Mouse (Mus musculus): ENCODE measurements around the gene Tnrc6a.

Gene Tnrc6a

DNA sequence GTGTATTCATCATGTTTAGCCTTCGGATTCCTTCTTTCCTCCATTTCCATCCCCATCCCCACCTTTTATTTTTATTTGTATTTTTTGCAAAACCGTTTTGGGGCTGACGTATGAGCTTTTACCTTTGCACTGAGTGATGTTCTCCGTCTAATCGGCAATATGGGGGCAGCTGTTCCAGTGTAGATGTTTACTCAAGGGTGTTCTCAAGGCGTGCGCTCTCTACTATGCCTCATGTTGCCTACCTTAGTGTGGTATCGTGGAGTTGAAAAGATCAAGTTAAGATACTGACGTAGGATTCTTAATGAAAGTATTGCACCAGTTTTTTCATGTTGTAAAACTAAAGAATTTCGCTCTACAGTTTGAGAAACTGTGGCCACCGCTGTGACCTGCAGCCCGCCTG is 69.5 kb downstream of the Tnrc6a start:
- no peak for DNase-seq

- peak in 1 of 2 experiments; percentile 48 for DNase-seq
Observed at GRCm38 (mm10) chr7:123194696-123195095, 71.0 kb downstream of the Tnrc6a start.

- DNase-seq: no peak
Observed at GRCm38 (mm10) chr7:123196432-123196831, 72.7 kb downstream of the Tnrc6a start.

GRCm38 (mm10) chr7:123198695-123199094 is 75.0 kb downstream of the Tnrc6a start:
- peak; percentile 78 to 91 for DNase-seq

- peak in 1 of 2 experiments; percentile 33 for DNase-seq
Observed at GRCm38 (mm10) chr7:123199151-123199550, 75.5 kb downstream of the Tnrc6a start.

DNA sequence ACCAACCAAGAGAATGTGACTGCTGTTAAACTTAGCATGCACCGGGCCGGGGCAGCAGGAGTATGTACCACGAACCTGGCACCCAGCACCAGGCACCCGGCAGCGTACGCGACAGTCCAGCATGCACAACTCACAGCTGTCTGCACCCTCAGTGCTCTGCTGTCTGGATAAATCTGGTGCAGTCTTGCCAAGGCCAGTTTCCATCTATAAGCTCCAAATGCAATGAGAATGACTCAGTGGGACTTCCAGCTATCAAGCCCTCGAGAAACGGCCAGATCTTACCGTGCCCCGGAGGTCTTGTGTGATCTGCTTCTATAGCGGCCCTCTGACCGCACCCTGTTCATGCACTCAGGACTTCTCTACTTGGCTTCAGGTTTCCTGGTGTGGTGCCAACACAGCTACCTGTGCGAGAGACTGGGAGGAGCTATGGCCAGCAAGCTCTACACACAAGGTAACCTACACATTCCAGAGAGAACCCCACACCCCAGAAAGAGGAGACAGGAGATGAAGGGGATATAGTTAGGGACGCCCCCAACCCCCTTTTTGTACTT is 76.0 kb downstream of the Tnrc6a start:
- DNase-seq: no peak

GRCm38 (mm10) chr7:123200722-123201121 is 77.0 kb downstream of the Tnrc6a start:
- DNase-seq: no peak

GRCm38 (mm10) chr7:123205261-123205660 is 81.6 kb downstream of the Tnrc6a start:
- peak in 1 of 2 experiments; percentile 58 for DNase-seq

DNA sequence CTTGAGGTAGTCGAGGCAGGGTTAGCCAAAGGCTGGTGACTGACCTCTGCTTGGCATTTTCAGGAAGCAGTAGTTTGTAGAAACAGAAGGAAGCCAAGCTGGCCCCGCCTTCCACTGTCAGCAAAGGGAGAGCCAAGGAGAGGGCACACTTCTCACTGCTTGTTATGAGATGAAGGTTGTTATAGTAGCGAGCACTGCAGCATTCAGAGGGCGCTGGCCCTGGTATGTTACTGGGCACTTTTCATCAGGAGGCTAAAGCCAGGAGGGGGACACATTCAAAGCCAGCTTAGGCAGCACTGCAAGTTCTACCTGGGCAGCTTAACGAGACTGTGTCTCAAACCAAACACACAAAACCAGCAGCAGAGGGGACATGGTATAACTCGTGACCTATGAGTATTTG is 83.9 kb downstream of the Tnrc6a start:
- no peak for DNase-seq

- DNase-seq: no peak
Observed at GRCm38 (mm10) chr7:123209864-123210263, 86.2 kb downstream of the Tnrc6a start.

- DNase-seq: no peak
Observed at GRCm38 (mm10) chr7:123211461-123211860, 87.8 kb downstream of the Tnrc6a start.

GRCm38 (mm10) chr7:123212316-123212715 is 88.6 kb downstream of the Tnrc6a start:
- no peak for DNase-seq

GRCm38 (mm10) chr7:123214365-123215075 is 90.8 kb downstream of the Tnrc6a start, which contains the start of gene Slc5a11:
Slc5a11 (plus strand) TSS chr7:123214780.
- DNase-seq: peak; percentile 82 to 91

- no peak for DNase-seq
Observed at GRCm38 (mm10) chr7:123215138-123215537, 91.5 kb downstream of the Tnrc6a start.

DNA sequence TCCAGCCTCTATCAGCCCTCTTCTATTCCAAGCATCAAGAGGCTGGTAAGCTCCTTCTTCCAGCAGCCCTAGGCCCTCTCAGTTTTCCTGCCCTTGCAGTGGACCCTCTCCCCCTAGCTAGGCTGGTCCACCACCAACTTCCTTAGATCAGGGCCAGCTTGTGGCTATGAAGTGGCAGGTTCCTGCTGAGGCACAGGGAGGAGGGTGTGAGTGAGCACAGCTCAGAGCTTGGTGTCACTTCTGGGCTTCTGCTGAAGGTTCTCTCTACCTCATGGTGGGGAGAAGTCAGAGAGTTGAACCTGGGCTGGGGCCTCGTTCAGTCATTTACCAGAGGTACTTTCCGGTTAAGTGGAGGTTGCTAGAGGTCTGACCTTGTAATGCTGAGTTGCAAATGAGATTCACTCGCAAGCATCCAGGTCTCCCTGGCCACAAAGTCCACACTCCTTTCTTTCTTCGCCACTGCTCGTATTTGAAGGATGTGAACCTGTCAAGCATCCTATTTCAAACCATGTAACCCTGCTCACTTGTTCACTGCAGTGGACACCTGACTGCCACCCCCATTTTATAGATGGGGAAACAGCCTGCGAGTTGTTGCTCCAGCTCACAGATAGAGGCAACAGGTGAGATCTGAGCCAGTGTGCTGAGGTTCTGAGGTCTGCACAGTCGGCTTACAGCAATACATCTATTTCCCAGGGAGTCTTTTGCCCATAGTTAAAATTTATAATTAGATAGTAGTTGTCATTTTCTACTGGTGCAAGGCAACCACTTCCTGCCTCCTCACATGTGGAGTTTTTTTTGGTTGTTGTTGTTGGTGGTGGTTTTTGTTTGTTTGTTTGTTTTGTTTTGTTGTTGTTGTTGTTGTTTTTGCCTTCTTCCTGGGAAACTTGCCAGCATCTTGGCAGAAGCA is 94.0 kb downstream of the Tnrc6a start:
- DNase-seq: peak; percentile 67 to 83

- DNase-seq: no peak
Observed at GRCm38 (mm10) chr7:123218620-123219019, 94.9 kb downstream of the Tnrc6a start.

- no peak for DNase-seq
Observed at GRCm38 (mm10) chr7:123219781-123220632, 96.3 kb downstream of the Tnrc6a start.

DNA sequence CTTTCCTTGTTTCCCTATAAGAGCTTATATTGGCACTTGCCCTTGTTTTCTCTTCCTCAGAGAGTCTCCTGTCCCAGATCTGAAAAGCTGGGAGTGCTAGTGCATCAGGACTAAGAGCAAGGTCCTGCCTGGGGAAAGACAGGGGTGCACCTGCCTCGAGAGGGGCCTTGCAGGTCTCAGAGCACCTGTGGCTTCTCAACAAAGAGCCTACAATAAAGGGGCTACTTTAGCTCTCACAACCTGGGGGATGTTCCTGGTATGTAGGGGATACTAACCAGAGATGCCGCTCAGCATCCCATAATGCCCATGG is 96.9 kb downstream of the Tnrc6a start:
- no peak for DNase-seq

GRCm38 (mm10) chr7:123224076-123224475 is 100.4 kb downstream of the Tnrc6a start:
- DNase-seq: peak; percentile 30 to 41

GRCm38 (mm10) chr7:123225159-123225558 is 101.5 kb downstream of the Tnrc6a start:
- peak in 1 of 2 experiments; percentile 43 for DNase-seq

DNA sequence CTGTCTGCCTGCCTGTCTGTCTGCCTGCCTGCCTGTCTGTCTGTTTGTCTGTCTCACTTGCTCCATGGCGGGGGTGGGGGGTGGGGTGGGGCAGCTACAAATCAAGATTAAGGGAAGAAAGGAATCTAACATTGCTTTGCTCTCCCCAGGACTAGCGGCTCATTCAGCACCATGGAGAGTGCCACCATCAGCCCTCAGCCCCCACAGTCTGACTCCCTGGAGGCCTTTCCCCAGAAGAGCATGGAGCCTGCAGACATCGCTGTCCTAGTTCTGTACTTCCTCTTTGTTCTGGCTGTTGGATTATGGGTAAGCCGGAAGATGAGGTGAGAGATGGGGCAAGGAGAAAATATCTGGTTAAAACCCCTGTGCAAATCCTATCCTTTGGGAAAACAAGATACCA is 111.8 kb downstream of the Tnrc6a start:
- no peak for DNase-seq

GRCm38 (mm10) chr7:123238621-123239020 is 114.9 kb downstream of the Tnrc6a start:
- no peak for DNase-seq

DNA sequence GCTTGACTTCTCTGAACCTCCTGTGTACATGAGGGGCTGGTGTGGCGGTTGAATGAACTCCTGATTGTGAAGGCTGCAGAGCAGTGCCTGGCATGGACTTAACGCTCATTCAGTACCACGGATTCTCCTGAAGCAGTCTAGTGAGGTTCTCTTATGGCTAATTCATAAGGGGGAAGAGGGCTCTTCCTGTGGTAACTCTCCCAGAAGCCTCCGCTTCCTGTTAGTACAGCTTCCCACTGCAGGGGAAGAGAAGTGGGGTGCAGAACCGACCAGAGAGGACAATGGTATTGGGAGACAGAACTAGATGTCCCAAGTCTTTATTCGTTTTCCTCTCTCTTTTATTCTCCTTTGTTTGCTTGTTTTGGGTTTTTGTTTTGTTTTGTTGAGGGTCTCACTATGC is 116.4 kb downstream of the Tnrc6a start:
- no peak for DNase-seq
